Mouse (Mus musculus) large intestine, adult 2 months (tissue): ENCODE results near the gene E2f1. TPM values are rescaled to one million over a fixed set of nuclear protein-coding genes. Genes with fewer than 3 reads are reported as not detected.

ENCODE experiments used
- DNase-seq: peaks from one replicate; pipeline ENCODE4 v3.0.0-alpha.2; 2012; ENCODE audit warnings: low read depth, low spot score
- WGBS: fragments of 180-500 bp; shearing (Covaris S2); methylation state at CpG from one replicate; pipeline ENCODE4 v1.1.7; 2018; 5-methylcytosine and 5-hydroxymethylcytosine counted together
- polyA plus RNA-seq: library from polyadenylated mRNA; depleted of rRNA; stranded (reverse); fragments of >200 nt; gene quantifications from 2 replicates; pipeline ENCODE4 v1.2.3, GENCODE M21; 2012

The E2f1 gene
- polyA plus RNA-seq, 1 experiment: 9.5 TPM

- no peak for DNase-seq
- 59% methylated on average over 17 of the region's 17 CpGs for WGBS
Measured at GRCm38 (mm10) chr2:154584931-154585601, 15.4 kb upstream of the E2f1 start.

DNA sequence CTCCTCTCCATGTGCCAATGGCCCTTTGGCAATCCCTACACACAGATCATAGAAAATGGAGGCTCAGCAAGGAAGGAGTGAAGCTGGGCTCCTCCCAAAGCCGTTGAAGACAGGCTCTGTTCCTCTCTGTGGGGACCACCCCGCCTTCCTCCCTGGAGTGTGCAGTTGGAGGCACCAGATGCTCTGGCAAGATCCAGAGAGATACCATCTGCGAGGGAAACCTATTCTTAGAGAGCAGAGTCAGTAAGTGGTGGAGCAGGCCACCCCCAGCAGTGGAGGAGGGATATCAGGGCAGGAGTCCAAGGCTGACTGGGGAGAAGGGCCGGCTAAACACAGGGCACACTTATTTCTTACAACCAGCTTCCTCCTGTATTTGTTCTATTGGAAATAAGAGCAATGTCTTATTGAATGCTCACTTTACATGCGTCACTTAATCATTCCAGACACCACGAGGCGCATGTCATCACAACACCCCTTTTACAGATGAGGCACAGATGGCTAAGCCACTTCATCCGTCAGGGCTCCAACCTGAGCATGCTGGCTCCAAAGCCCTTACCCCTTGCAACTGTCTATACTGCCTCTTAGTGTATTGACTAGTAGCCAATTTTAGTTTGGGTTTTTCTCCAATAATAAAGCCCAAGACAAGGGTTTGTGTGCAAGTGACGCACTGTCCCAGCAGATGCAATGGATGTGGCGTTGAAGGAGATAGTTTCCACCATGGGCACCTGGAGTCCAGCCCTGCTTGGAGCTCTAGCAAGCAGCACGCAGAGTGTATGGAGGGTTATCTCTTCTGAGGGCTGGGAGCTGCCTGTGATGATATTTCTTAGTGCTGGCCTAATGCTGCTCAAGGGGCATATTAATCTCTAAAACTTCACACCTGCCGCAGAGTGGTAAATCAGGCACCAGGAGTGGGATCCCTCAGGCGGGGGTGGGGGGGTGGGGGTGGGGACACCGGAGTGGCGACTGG lies 14.5 kb upstream of the E2f1 start:
- 65% methylated on average over 15 of the region's 15 CpGs for WGBS
- DNase-seq: no peak

GRCm38 (mm10) chr2:154581421-154581820 lies 11.7 kb upstream of the E2f1 start:
- 100% methylated on average over 1 of the region's 1 CpGs for WGBS
- DNase-seq: no peak

- DNase-seq: no peak
- 68% methylated on average over 8 of the region's 8 CpGs for WGBS
Measured at GRCm38 (mm10) chr2:154580586-154580985, 10.9 kb upstream of the E2f1 start.

GRCm38 (mm10) chr2:154577744-154578067 lies 8.0 kb upstream of the E2f1 start:
- DNase-seq: no peak
- WGBS: 91% methylated on average over 6 of the region's 6 CpGs

- WGBS: 69% methylated on average over 12 of the region's 12 CpGs
- no peak for DNase-seq
Measured at GRCm38 (mm10) chr2:154576876-154577743, 7.4 kb upstream of the E2f1 start.

DNA sequence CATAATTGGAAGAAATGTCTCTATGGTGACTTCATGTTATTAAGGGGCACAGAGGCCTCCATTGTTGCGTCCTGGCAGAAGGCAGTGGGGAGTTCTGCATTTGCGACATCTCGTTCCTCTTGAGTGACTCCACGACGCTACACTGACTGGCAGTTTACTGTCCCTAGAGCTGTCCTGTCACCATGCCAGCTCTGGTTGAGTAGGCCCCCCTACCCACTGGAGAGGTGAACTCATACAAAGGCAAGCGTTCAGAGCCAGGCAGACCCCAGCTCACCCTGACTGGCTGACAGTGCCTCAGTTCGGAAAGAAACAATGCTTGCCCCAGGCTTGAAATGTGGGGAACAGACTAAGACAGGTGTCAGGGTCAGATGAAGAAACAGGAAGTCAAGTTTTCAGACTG lies 4.6 kb upstream of the E2f1 start:
- WGBS: 73% methylated on average over 7 of the region's 7 CpGs

DNA sequence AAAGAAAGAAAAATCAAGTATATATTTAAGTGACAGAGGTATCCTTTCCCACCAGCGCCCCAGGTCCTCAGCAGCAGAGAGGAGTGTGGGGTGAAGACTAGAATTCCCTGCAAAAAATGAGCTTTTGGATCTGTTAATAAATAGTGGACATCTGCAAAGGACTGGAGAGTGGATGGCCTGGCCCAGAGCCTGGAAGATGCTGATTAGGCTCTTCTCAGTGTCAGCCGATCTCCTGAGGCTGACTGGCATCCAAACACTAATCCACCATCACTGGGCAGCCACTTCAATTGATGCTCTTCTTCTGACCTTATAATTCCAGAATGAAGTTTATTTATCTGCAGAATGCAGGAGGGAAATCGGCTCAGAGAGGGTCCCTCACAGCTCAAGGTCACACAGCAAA lies 3.3 kb upstream of the E2f1 start:
- 78% methylated on average over 3 of the region's 3 CpGs for WGBS
- DNase-seq: no peak

More for the DNA sequence above, 4.6 kb upstream of the E2f1 start:
- no peak for DNase-seq

- WGBS: 76% methylated on average over 8 of the region's 8 CpGs
- no peak for DNase-seq
Measured at GRCm38 (mm10) chr2:154571976-154572375, 2.3 kb upstream of the E2f1 start.

DNA sequence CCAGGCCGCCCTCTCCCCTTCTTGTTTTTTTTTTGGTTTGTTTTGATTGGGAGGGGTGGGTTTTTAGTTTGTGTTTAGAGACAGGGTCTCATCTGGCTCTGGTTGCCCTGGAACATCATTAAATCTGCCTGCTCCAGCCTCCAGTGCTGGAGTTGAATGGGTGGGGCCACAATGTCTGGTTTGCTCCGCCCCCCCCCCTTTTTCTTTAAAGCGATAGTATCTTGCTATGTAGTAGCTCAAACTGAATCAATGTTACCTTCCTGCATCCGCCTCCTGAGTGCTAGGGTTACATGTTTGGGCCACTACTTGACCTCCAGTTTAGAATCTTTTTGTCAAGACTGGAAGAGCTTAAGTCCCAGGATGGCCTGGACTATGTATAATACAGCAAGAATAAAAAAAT lies 1.6 kb upstream of the E2f1 start:
- DNase-seq: no peak
- WGBS: 69% methylated on average over 4 of the region's 4 CpGs

DNA sequence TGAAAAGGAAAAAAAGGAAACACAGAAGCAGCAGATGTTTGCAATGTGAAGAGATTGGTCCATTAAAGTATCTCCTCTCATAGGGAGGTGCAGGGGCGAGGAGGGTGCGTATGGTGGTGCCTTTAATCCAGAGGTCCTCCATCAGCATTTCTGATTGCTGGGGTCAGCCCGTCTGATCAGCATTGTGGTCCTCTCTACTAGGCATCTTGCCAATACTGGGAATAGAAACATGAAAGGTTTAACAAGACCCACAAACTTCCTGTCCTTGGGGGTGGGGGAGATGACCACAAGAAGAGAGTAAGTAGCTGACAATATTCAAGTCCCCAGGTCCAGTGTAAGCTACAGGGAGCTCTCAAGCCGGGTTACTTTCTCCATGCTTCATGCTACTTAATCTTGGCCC lies 974 bp upstream of the E2f1 start:
- no peak for DNase-seq

GRCm38 (mm10) chr2:154569071-154569748 lies 482 bp downstream of the E2f1 start:
- under 1% methylated on average over 70 of the region's 70 CpGs for WGBS
- DNase-seq: peak; percentile 25

More for the DNA sequence above, 974 bp upstream of the E2f1 start:
- WGBS: 67% methylated on average over 4 of the region's 4 CpGs

- no peak for DNase-seq
- 36% methylated on average over 10 of the region's 10 CpGs for WGBS
Measured at GRCm38 (mm10) chr2:154568329-154569070, 1.2 kb downstream of the E2f1 start.

- WGBS: 73% methylated on average over 2 of the region's 2 CpGs
- DNase-seq: no peak
Measured at GRCm38 (mm10) chr2:154567766-154568165, 1.9 kb downstream of the E2f1 start.

DNA sequence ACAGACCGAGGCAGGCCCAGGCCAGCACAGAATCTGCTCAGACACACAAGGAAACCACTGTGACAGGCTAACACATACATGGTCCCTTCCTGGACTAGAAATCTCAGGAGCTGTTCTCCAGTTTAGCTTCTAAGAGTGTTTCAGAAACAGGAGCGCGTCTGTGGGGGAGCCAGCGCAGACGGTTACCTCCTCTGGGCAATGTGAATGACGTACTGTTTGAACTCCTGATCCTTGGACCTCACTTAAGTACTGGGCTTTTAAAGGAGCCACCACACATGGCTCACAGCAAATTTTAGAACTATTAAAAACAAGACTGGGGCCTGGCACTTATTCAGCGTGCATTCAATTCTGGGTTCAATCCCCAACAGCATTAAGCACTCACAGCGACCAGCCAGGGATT lies 3.1 kb downstream of the E2f1 start:
- WGBS: 45% methylated on average over 8 of the region's 8 CpGs
- DNase-seq: no peak

DNA sequence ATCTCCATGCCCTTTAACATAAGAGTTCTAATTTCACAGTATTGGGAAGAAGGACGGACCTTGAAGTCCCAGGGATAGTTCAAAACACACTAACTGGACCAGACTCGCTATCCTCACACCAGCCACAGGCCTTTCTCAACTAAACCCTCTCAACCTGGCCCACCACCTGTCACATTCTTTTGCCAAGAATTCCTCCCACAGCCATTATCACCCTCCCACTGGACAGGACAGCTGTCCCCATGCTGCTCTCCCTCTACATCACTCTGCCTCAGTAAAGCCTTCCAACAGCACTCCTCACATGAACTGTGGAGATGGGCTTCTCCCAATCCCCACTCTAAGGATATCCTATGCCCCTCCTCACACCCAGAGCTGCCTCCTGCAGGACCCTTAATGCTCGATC lies 4.1 kb downstream of the E2f1 start:
- WGBS: 92% methylated on average over 3 of the region's 3 CpGs
- DNase-seq: no peak

DNA sequence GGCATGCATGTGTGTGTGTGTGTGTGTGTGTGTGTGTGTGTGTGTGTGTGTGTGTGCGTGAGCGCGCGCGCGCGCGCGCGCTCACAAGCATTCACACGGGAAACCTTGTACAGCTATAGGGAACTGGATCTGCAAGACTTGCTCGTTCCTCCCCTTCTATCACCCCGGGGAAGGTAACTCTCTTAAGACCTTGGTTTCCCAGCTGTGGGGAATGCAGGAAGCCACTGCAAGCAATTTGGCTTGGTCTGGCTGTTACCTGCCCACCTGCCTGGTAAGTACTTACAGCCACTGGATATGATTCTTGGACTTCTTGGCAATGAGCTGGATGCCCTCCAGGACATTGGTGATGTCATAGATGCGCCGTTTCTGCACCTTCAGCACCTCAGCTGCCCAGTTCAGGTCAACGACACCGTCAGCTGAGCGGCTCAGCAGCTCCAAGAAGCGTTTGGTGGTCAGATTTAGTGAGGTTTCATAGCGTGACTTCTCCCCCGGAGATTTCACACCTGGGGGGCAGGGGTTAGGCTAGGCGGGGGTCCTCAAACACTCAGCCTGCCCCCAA lies 6.0 kb downstream of the E2f1 start:
- no peak for DNase-seq
- WGBS: 88% methylated on average over 22 of the region's 22 CpGs

DNA sequence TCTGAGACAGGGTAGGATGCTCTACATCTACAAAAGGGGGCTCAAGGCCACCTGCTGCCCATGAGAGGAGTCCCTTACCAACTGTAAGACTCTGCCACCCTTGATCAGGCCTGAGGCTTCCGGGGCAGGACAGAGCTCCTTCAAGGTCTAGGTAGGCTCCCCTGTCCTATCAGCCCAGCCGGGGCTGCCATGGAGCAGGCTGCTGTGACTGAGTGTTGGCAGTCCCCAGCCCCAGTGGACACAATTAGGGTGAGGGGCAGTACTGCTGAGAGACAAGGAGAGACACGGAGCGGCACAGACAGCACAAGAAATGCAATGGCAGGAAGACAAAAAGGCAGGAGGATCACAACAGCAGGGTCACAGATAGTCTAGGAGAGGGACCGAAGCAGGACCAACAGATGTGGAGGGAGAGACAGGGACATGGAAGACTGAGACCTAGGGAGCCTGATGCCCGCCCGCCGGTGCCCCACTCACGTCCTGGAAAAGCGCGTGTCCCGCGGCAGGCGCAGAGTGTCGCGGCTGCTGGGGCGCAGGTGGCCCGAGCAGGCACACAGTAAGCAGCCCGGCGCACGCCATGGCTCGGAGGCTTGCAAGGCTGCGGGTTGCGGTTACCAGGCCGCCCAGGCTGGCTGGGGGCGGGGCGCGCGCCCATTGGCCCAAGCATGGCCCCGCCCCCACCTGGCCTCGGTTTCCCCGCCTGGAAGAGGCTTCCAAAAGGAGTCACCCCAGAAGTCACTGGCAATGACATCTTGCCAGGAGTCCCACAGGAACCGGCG lies 11.2 kb downstream of the E2f1 start, which contains the start of gene Necab3:
Necab3 (minus strand) TSS at position 627 of the 776 bp plus-strand sequence.
- DNase-seq: no peak
- WGBS: 13% methylated on average over 34 of the region's 34 CpGs
